In genomic region chr1:51671287-51671686, GRCm38 (mm10) we compare ENCODE assay signal across 8 mouse cellular contexts.
DNase-seq lines count a peak whose midpoint lies in the region; ATAC-seq and TF ChIP-seq lines count a peak whose summit lies in the region.

No protein-coding gene starts in this region.

- H3K9ac ChIP-seq in lung, embryonic 16.5 days (ENCODE audit: low read length), result no peak overlapping the region

- no peak overlapping the region for H3K4me2 ChIP-seq in lung, embryonic 16.5 days (ENCODE audit: low read depth, low read length)

- no peaks in the 10 kb centered on the region for H3K27me3 ChIP-seq in kidney, adult 2 months (replicated peaks; ENCODE audit: control insufficient read depth, insufficient read depth, low read length)
- no peaks in the 10 kb centered on the region for H3K27me3 ChIP-seq in lung, embryonic 16.5 days (ENCODE audit: control insufficient read depth, insufficient read depth, low read depth, low read length)

- TF ChIP-seq CTCF in kidney, adult 2 months (conservative IDR thresholded peaks at IDR 0.05; ENCODE audit: insufficient read depth, insufficient read length, low read depth, low read length), result peak; percentile 55

- no peaks in the 10 kb centered on the region for H3K9me3 ChIP-seq in lung, embryonic 16.5 days (ENCODE audit: control insufficient read depth, low read length)

- H3K4me1 ChIP-seq in kidney, adult 2 months (ENCODE audit: control insufficient read depth, insufficient read depth, low read length), result no peaks in the 10 kb centered on the region
- H3K4me1 ChIP-seq in lung, embryonic 16.5 days (replicated peaks; ENCODE audit: control insufficient read depth, insufficient read depth, low read length), result peaks cover 6% of the 10 kb centered on the region

- no peak for TF ChIP-seq POLR2A in kidney, adult 2 months (IDR thresholded peaks at IDR 0.05; ENCODE audit: low read depth, low read length)

- DNase-seq in embryo, embryonic 11 days, result peak; percentile 40
- DNase-seq in embryo, embryonic 10.5 days (ENCODE audit: low spot score), result no peak
- peak; percentile 42 to 44 for DNase-seq in right cerebral cortex, postnatal 10 days (ENCODE audit: low spot score in 2 of 2)
- no peak for DNase-seq in right cerebral cortex, adult 18-20 months
- peak; percentile 38 for DNase-seq in kidney, adult 2 months
- no peak for DNase-seq in B cell, adult 2 months
- no peak for DNase-seq in urinary bladder, postnatal 10 days (ENCODE audit: low spot score)

- 43% methylated on average over 3 of the region's 3 CpGs for WGBS in kidney, adult 2 months
- WGBS in lung, embryonic 16.5 days, result 34% methylated on average over 3 of the region's 3 CpGs

- no peak overlapping the region for H3K27ac ChIP-seq in kidney, adult 2 months (ENCODE audit: insufficient read depth, low read depth, low read length)
- no peak overlapping the region for H3K27ac ChIP-seq in lung, embryonic 16.5 days (ENCODE audit: low read length)

- no peak overlapping the region for H3K4me3 ChIP-seq in kidney, adult 2 months (ENCODE audit: insufficient read depth, low read depth, low read length)
- H3K4me3 ChIP-seq in lung, embryonic 16.5 days (ENCODE audit: low read length), result no peak overlapping the region

- peak; percentile 80 for ATAC-seq in lung, embryonic 16.5 days (ENCODE audit: low read depth)

- H3K36me3 ChIP-seq in kidney, adult 2 months (ENCODE audit: control insufficient read depth, insufficient read depth, low read length), result no peaks in the 10 kb centered on the region
- no peaks in the 10 kb centered on the region for H3K36me3 ChIP-seq in lung, embryonic 16.5 days (ENCODE audit: control insufficient read depth, insufficient read depth, low read length)

Comparison
In these comparisons a context has a peak if more than half of its experiments do, and no peak if none do; other contexts are left out.
1. DNase-seq: peak in embryo, embryonic 11 days (single experiment), right cerebral cortex, postnatal 10 days (2 of 2) and kidney, adult 2 months (single experiment); none in embryo, embryonic 10.5 days (single experiment), right cerebral cortex, adult 18-20 months (single experiment), B cell, adult 2 months (0 of 2) and urinary bladder, postnatal 10 days (single experiment).